Mouse (Mus musculus) neural tube, embryonic 11.5 days (tissue): ENCODE results near the gene Rrp8. TPM values are rescaled to one million over a fixed set of nuclear protein-coding genes. Genes with fewer than 3 reads are reported as not detected.
"Not testable (repeated sequence)": the region's sequence is repeated elsewhere in the genome, so short reads cannot be mapped to it uniquely, and the experiment has no call there.

Experiments used
- ATAC-seq: fragments of 200-750 bp; cut with Nextera tagmentation; 2 replicates; pipeline ENCODE4 v1.8.0; 2017; ENCODE audit warnings: moderate number of reproducible peaks, mild to moderate bottlenecking, moderate TSS enrichment, moderate library complexity; ENCODE audit not compliant: insufficient read depth, low FRiP score, low TSS enrichment
- DNase-seq: peaks from one replicate; pipeline ENCODE4 v3.0.0-alpha.2; 2015; ENCODE audit warnings: low spot score
- H3K27ac ChIP-seq: fragments of 300-500 bp; sonication (generic); 2 replicates; pipeline ENCODE4 v1.5.1; 2014; ENCODE audit warnings: low read depth, mild to moderate bottlenecking, low read length
- H3K27me3 ChIP-seq: fragments of 300-500 bp; sonication (generic); 2 replicates; pipeline ENCODE4 v1.6.1; 2014; ENCODE audit warnings: mild to moderate bottlenecking, low read length, mixed read lengths; ENCODE audit not compliant: control insufficient read depth, insufficient read depth
- H3K36me3 ChIP-seq: fragments of 300-500 bp; sonication (generic); 2 replicates; pipeline ENCODE4 v1.6.1; 2014; ENCODE audit warnings: mild to moderate bottlenecking, low read length, moderate library complexity, mixed read lengths; ENCODE audit not compliant: control insufficient read depth, insufficient read depth
- H3K4me1 ChIP-seq: fragments of 300-500 bp; sonication (generic); 2 replicates; pipeline ENCODE4 v1.6.1; 2014; ENCODE audit warnings: low read length, mixed read lengths; ENCODE audit not compliant: control insufficient read depth, insufficient read depth
- H3K4me2 ChIP-seq: fragments of 300-500 bp; sonication (generic); 2 replicates; pipeline ENCODE4 v1.6.1; 2014; ENCODE audit warnings: low read depth, mild to moderate bottlenecking, moderate library complexity
- H3K4me3 ChIP-seq: fragments of 300-500 bp; sonication (generic); 2 replicates; pipeline ENCODE4 v1.5.1; 2014; ENCODE audit warnings: low read depth, low read length
- H3K9ac ChIP-seq: fragments of 300-500 bp; sonication (generic); 2 replicates; pipeline ENCODE4 v1.6.1; 2014; ENCODE audit warnings: mild to moderate bottlenecking, low read length
- H3K9me3 ChIP-seq: fragments of 300-500 bp; sonication (generic); 2 replicates; pipeline ENCODE4 v1.6.1; 2016; ENCODE audit warnings: low read length; ENCODE audit not compliant: control insufficient read depth
- WGBS: fragments of 180-500 bp; shearing (Covaris S2); extraction: QIAGEN DNeasy Blood & Tissue Kit; methylation state at CpG from one replicate; pipeline ENCODE4 v1.1.7; 2014; 5-methylcytosine and 5-hydroxymethylcytosine counted together
- polyA plus RNA-seq: library from polyadenylated mRNA; unstranded; fragments of >200 nt; fragmentation: Nextera tagmentation; extraction: Ambion mirVana; gene quantifications from 2 replicates; pipeline ENCODE4 v1.2.1, GENCODE M21; 2014

Rrp8 gene
- polyA plus RNA-seq, 1 experiment from 2014 or later, result 37.5 TPM

GRCm38 (mm10) chr7:105740851-105741250 is 3.7 kb upstream of the Rrp8 start:
- Histone ChIP-seq H3K4me2 (no peak overlapping the region), H3K9me3 (no peaks in the 10 kb centered on the region), H3K9ac (no peak overlapping the region), H3K27me3 (no peaks in the 10 kb centered on the region), H3K27ac (no peak overlapping the region), H3K4me3 (no peak overlapping the region), H3K36me3 (peaks cover 2% of the 10 kb centered on the region), H3K4me1 (peaks cover 12% of the 10 kb centered on the region)
- WGBS, result 87% methylated on average over 6 of the region's 6 CpGs
- no peak for DNase-seq
- ATAC-seq, result no peak

GRCm38 (mm10) chr7:105740089-105740795 is 3.1 kb upstream of the Rrp8 start:
- no peak overlapping the region for H3K27ac ChIP-seq
- ATAC-seq (no peak), DNase-seq (no peak)
- H3K4me2 ChIP-seq, result no peak overlapping the region
- no peak overlapping the region for H3K4me3 ChIP-seq
- H3K9me3 ChIP-seq, result no peaks in the 10 kb centered on the region
- H3K27me3 ChIP-seq, result no peaks in the 10 kb centered on the region
- peaks cover 12% of the 10 kb centered on the region for H3K4me1 ChIP-seq
- H3K9ac ChIP-seq, result no peak overlapping the region
- peaks cover 2% of the 10 kb centered on the region for H3K36me3 ChIP-seq
- WGBS, result 90% methylated on average over 13 of the region's 13 CpGs

GRCm38 (mm10) chr7:105738948-105739347 is 1.8 kb upstream of the Rrp8 start:
- peak; percentile 58 for DNase-seq
- Histone ChIP-seq H3K27me3 (no peaks in the 10 kb centered on the region), H3K36me3 (peaks cover 2% of the 10 kb centered on the region), H3K4me1 (peaks cover 12% of the 10 kb centered on the region), H3K9ac (no peak overlapping the region), H3K9me3 (no peaks in the 10 kb centered on the region), H3K4me2 (peak overlapping the region; percentile 20), H3K27ac (no peak overlapping the region), H3K4me3 (no peak overlapping the region)
- no peak for ATAC-seq
- 35% methylated on average over 3 of the region's 3 CpGs for WGBS

- H3K4me2 ChIP-seq, result peak overlapping the region; percentile 66; the same call in 1 of the 2 replicates
These were observed 1.1 kb upstream of the Rrp8 start for GRCm38 (mm10) chr7:105738286-105738685.

GRCm38 (mm10) chr7:105737648-105738047 is 463 bp upstream of the Rrp8 start:
- Histone ChIP-seq H3K4me3 (peak overlapping the region; percentile 76), H3K9me3 (no peaks in the 10 kb centered on the region), H3K36me3 (peaks cover 6% of the 10 kb centered on the region), H3K27me3 (no peaks in the 10 kb centered on the region), H3K4me2 (peak overlapping the region; percentile 66), H3K27ac (no peak overlapping the region), H3K9ac (peak overlapping the region; percentile 85), H3K4me1 (peaks cover 5% of the 10 kb centered on the region)
- WGBS, result 26% methylated on average over 3 of the region's 3 CpGs
- ATAC-seq (no peak), DNase-seq (no peak)

More at GRCm38 (mm10) chr7:105738286-105738685, 1.1 kb upstream of the Rrp8 start:
- Histone ChIP-seq H3K27me3 (no peaks in the 10 kb centered on the region), H3K9me3 (no peaks in the 10 kb centered on the region), H3K4me3 (no peak overlapping the region), H3K4me1 (peaks cover 9% of the 10 kb centered on the region), H3K36me3 (peaks cover 6% of the 10 kb centered on the region), H3K9ac (no peak overlapping the region), H3K27ac (no peak overlapping the region)
- ATAC-seq, result no peak
- no peak for DNase-seq
- 91% methylated on average over 2 of the region's 2 CpGs for WGBS

GRCm38 (mm10) chr7:105736264-105736901 is 802 bp downstream of the Rrp8 start, which contains the start of gene Ilk:
Ilk (plus strand) TSS chr7:105736592.
- peak within 1 kb of the TSS; percentile 66 for H3K4me2 ChIP-seq
- H3K9me3 ChIP-seq, result no peaks in the 10 kb centered on the region
- H3K27ac ChIP-seq, result peak within 1 kb of the TSS; percentile 64
- peaks cover 6% of the 10 kb centered on the region for H3K36me3 ChIP-seq
- H3K4me1 ChIP-seq, result peaks cover 5% of the 10 kb centered on the region
- H3K27me3 ChIP-seq, result no peaks in the 10 kb centered on the region
- DNase-seq, result peak; percentile 90
- WGBS, result 0% methylated on average over 45 of the region's 62 CpGs
- H3K9ac ChIP-seq, result peak within 1 kb of the TSS; percentile 85
- H3K4me3 ChIP-seq, result peak within 1 kb of the TSS; percentile 76
- ATAC-seq, result peak; percentile 95

GRCm38 (mm10) chr7:105735464-105735863 is 1.7 kb downstream of the Rrp8 start:
- H3K36me3 ChIP-seq, H3K27ac ChIP-seq, DNase-seq, H3K9me3 ChIP-seq, H3K27me3 ChIP-seq, ATAC-seq, H3K4me1 ChIP-seq: not testable (repeated sequence)
- peak overlapping the region; percentile 66 for H3K4me2 ChIP-seq
- H3K9ac ChIP-seq, result peak overlapping the region; percentile 85
- H3K4me3 ChIP-seq, result peak overlapping the region; percentile 76
- WGBS, result 65% methylated on average over 4 of the region's 4 CpGs

GRCm38 (mm10) chr7:105734826-105735225 is 2.4 kb downstream of the Rrp8 start:
- peaks cover 6% of the 10 kb centered on the region for H3K36me3 ChIP-seq
- H3K4me2 ChIP-seq, result no peak overlapping the region
- H3K9ac ChIP-seq, result peak overlapping the region; percentile 29; the same call in 1 of the 2 replicates
- DNase-seq (no peak), ATAC-seq (no peak)
- H3K27ac ChIP-seq, result no peak overlapping the region
- no peak overlapping the region for H3K4me3 ChIP-seq
- 87% methylated on average over 8 of the region's 8 CpGs for WGBS
- no peaks in the 10 kb centered on the region for H3K27me3 ChIP-seq
- H3K9me3 ChIP-seq, result no peaks in the 10 kb centered on the region
- H3K4me1 ChIP-seq, result peaks cover 5% of the 10 kb centered on the region

GRCm38 (mm10) chr7:105733836-105734235 is 3.3 kb downstream of the Rrp8 start:
- ATAC-seq (no peak), DNase-seq (no peak)
- Histone ChIP-seq H3K4me1 (peaks cover 5% of the 10 kb centered on the region), H3K4me2 (no peak overlapping the region), H3K9ac (no peak overlapping the region), H3K27ac (no peak overlapping the region), H3K27me3 (no peaks in the 10 kb centered on the region), H3K36me3 (peaks cover 6% of the 10 kb centered on the region), H3K4me3 (no peak overlapping the region), H3K9me3 (no peaks in the 10 kb centered on the region)
- WGBS, result 94% methylated on average over 11 of the region's 11 CpGs
